Mouse (Mus musculus) stomach, embryonic 16.5 days (tissue): ENCODE measurements around the gene Piwil4. TPM values are rescaled to one million over a fixed set of nuclear protein-coding genes. Genes with fewer than 3 reads are reported as not detected.
"Not testable (repeated sequence)": the region's sequence is repeated elsewhere in the genome, so short reads cannot be mapped to it uniquely, and the experiment has no call there.

Source experiments
- ATAC-seq: fragments of 200-750 bp; cut with Nextera tagmentation; 2 replicates; pipeline ENCODE4 v1.8.0; 2017; ENCODE audit warnings: moderate number of reproducible peaks, moderate TSS enrichment; ENCODE audit not compliant: insufficient read depth, low FRiP score
- H3K27ac ChIP-seq: fragments of 300-500 bp; sonication (generic); 2 replicates; pipeline ENCODE4 v1.5.1; 2014; ENCODE audit warnings: low read length
- H3K27me3 ChIP-seq: fragments of 300-500 bp; sonication (generic); 2 replicates; pipeline ENCODE4 v1.6.1; 2014; ENCODE audit warnings: low read length, control low read depth, mixed read lengths; ENCODE audit not compliant: control insufficient read depth, insufficient read depth
- H3K36me3 ChIP-seq: fragments of 300-500 bp; sonication (generic); 2 replicates; pipeline ENCODE4 v1.6.1; 2014; ENCODE audit warnings: low read length; ENCODE audit not compliant: control insufficient read depth, insufficient read depth
- H3K4me1 ChIP-seq: fragments of 300-500 bp; sonication (generic); 2 replicates; pipeline ENCODE4 v1.6.1; 2014; ENCODE audit warnings: low read length, control low read depth, mixed read lengths; ENCODE audit not compliant: control insufficient read depth, insufficient read depth
- H3K4me2 ChIP-seq: fragments of 300-500 bp; sonication (generic); 2 replicates; pipeline ENCODE4 v1.6.1; 2014; ENCODE audit warnings: low read depth, low read length, mixed read lengths
- H3K4me3 ChIP-seq: fragments of 300-500 bp; sonication (generic); replicated peaks from 2 replicates; pipeline ENCODE4 v1.5.1; 2014; ENCODE audit warnings: mild to moderate bottlenecking, low read length
- H3K9ac ChIP-seq: fragments of 300-500 bp; sonication (generic); 2 replicates; pipeline ENCODE4 v1.6.1; 2014; ENCODE audit warnings: low read length
- H3K9me3 ChIP-seq: fragments of 300-500 bp; sonication (generic); replicated peaks from 2 replicates; pipeline ENCODE4 v1.6.1; 2016; ENCODE audit warnings: low read length, control low read depth; ENCODE audit not compliant: control insufficient read depth
- WGBS: fragments of 180-500 bp; shearing (Covaris S2); extraction: QIAGEN DNeasy Blood & Tissue Kit; methylation state at CpG from one replicate; pipeline ENCODE4 v1.1.7; 2014; 5-methylcytosine and 5-hydroxymethylcytosine counted together
- polyA plus RNA-seq: library from polyadenylated mRNA; unstranded; fragments of >200 nt; fragmentation: Nextera tagmentation; extraction: Ambion mirVana; gene quantifications from 2 replicates; pipeline ENCODE4 v1.2.1, GENCODE M21; 2015

The Piwil4 gene
- polyA plus RNA-seq, 1 experiment from 2014 or later = 0.15 TPM

DNA sequence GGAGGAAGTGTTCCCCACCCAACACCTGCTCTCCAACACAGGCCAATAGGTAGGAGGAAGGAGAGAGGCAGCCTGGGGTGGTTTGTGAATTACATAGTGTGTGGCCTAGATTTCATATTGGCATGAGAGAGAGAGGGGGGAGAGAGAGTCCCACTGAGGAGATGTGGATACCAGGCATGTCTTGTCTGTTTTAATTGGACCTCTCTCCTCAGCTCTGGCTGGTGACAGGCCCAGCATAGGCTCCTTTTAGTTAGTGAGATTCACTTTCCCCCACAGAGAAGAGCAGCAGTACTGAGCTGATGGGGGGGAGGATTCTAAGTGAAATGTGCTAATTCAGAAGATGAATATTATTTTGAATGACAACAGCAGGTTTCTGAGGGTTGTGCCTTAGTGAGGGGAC, 57.8 kb downstream of the Piwil4 start:
- Histone ChIP-seq H3K4me2 (no peak overlapping the region), H3K36me3 (no peaks in the 10 kb centered on the region), H3K27me3 (no peaks in the 10 kb centered on the region), H3K27ac (no peak overlapping the region), H3K9me3 (no peaks in the 10 kb centered on the region), H3K4me3 (no peak overlapping the region), H3K4me1 (no peaks in the 10 kb centered on the region), H3K9ac (no peak overlapping the region)
- no peak for ATAC-seq

DNA sequence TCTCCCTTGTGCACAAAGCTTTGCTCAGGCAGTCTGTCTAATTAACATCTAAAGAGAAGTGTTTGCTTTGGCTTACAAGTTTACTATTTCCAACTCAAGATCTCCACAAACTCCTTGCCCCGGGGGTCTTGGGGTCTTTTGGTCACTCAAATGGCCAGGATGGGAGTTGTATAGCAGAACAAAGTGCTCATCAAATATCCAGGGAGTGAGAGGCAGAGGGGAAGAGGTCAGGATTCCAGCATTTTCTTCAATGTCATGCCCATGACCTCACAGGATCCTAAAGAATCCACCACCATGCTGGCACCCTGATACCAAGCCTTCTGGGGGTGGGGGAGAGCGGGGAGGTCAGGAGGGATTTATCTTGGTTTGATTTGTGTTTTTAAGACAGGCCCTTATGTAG, 59.9 kb downstream of the Piwil4 start:
- no peak overlapping the region for H3K4me2 ChIP-seq
- H3K9me3 ChIP-seq = no peaks in the 10 kb centered on the region
- H3K27me3 ChIP-seq = no peaks in the 10 kb centered on the region
- no peaks in the 10 kb centered on the region for H3K36me3 ChIP-seq
- WGBS = 53% methylated on average over 2 of the region's 2 CpGs
- peaks cover 7% of the 10 kb centered on the region for H3K4me1 ChIP-seq
- ATAC-seq = no peak
- no peak overlapping the region for H3K9ac ChIP-seq
- no peak overlapping the region for H3K4me3 ChIP-seq
- no peak overlapping the region for H3K27ac ChIP-seq

DNA sequence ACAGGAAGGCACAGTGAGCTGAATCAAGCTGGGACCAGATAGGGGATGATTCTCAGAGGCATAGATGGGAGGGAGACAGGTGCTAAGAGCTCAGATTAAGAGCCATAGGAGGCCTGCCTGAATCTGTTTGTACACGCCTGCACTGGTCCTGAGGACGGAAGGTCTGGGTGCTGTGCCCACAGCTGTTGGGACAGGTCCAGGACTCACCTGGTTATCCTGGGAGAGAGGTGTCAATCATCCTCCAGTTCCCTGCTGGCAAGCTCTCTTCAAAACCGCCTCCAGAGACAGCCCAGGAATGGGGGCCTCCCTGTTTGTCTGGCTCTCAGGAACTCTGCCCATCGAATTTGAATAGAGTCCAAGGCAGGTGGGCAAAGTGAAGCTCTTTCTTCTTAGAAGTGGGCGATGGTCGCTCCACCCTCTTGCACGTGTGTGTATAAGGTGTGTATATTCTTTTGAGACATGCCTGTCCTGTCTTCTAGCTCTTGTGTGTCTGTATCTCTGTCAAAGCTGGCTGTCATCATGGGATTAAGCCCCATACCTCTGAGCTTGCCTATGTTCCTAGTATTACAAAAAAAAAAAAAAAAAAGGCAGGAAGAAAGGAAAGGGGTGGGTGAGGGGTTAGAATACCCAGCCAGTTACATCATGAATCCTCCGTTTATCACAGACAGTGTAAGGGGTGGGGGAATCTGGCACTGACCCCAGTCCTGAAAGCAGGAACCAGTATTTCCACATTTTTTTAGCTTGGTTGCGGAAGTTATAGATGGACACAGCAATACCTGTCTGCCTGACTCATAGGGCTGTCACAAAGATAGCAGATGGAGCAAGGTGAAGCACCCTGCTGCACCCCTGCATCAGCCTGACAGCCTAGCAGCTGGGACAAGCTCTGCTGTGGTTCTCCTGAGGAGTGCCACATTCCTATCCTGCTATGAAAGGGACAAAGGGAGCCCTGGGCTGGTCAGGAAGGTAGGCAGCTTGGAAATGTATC, 64.5 kb downstream of the Piwil4 start:
- H3K27me3 ChIP-seq = no peaks in the 10 kb centered on the region
- H3K9ac ChIP-seq = no peak overlapping the region
- no peaks in the 10 kb centered on the region for H3K9me3 ChIP-seq
- no peak overlapping the region for H3K4me3 ChIP-seq
- H3K27ac ChIP-seq = peak overlapping the region; percentile 67
- H3K4me1 ChIP-seq = peaks cover 8% of the 10 kb centered on the region
- H3K4me2 ChIP-seq = 0 out of 2 replicates have a peak overlapping the region, but pooled peaks have one; percentile 9
- 40% methylated on average over 9 of the region's 9 CpGs for WGBS
- ATAC-seq = peak; percentile 89
- no peaks in the 10 kb centered on the region for H3K36me3 ChIP-seq

DNA sequence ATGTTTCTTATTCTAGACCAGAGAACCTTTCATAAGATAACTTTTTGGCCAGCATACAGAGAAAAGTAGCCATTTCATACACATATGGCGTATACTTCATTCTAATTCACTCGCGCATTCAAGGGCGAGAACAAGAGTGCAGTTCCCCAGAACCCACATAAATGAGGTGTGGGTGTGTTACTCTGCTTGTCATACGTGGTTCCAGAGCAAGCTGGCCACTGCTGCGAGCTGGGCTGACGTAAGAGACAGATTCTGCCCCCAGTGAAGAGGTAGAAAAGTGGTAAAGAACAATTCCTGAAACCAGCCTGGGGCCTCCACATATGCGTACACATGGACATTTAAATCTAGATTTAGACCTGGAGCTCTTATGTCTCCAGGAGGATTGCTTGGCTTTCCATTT, 66.0 kb downstream of the Piwil4 start:
- no peak for ATAC-seq
- Histone ChIP-seq H3K4me1 (peaks cover 8% of the 10 kb centered on the region), H3K27me3 (no peaks in the 10 kb centered on the region), H3K4me2 (no peak overlapping the region), H3K36me3 (no peaks in the 10 kb centered on the region), H3K9ac (no peak overlapping the region), H3K9me3 (no peaks in the 10 kb centered on the region), H3K4me3 (no peak overlapping the region), H3K27ac (no peak overlapping the region; the same call in 1 of the 2 replicates)
- WGBS = 89% methylated on average over 8 of the region's 8 CpGs

DNA sequence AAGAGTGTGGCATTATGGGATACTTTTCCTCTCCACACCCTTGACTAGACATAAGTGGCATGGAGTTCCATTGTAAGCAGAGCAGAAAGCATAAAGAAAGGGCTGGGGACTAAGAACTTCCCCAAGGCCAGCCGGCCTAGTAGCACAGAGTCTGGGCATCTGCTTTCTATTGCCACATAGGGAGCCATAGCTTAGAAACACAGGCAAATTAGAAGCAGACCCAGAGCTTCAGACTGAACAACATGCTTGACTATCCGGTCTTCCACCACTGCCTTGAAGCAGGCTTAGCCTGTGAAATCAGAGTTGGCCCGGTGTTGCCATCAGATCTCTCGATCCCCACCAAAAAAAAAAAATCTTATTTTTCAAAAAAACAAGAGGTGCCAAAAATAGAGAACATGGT, 67.4 kb downstream of the Piwil4 start:
- WGBS = 89% methylated on average over 4 of the region's 4 CpGs
- Histone ChIP-seq H3K9ac (no peak overlapping the region), H3K36me3 (no peaks in the 10 kb centered on the region), H3K4me3 (no peak overlapping the region), H3K4me2 (no peak overlapping the region), H3K4me1 (peaks cover 8% of the 10 kb centered on the region), H3K27ac (no peak overlapping the region), H3K9me3 (no peaks in the 10 kb centered on the region), H3K27me3 (no peaks in the 10 kb centered on the region)
- ATAC-seq = no peak

DNA sequence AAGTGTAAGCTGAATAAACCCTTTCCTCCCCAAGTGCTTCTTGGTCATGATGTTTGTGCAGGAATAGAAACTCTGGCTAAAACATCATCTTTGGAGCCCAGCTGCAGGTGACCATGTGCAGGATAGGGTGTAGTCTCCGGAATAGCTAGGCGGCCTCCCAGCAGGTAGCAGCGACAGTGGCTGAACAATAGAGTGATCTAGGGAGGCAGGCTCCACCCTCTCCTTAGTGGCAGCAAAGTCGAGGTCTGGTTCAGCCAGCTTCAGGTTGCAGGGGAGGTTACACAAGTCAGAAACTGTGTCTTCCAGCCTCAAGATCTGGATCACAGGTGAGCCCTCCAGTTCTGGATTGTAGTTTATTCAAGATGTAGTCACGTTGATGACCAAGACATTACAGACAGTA, 68.6 kb downstream of the Piwil4 start:
- H3K27me3 ChIP-seq, H3K27ac ChIP-seq, H3K9me3 ChIP-seq, ATAC-seq, H3K4me3 ChIP-seq, H3K4me1 ChIP-seq, H3K4me2 ChIP-seq, H3K36me3 ChIP-seq, H3K9ac ChIP-seq: not testable (repeated sequence)
- WGBS = 47% methylated on average over 5 of the region's 5 CpGs

DNA sequence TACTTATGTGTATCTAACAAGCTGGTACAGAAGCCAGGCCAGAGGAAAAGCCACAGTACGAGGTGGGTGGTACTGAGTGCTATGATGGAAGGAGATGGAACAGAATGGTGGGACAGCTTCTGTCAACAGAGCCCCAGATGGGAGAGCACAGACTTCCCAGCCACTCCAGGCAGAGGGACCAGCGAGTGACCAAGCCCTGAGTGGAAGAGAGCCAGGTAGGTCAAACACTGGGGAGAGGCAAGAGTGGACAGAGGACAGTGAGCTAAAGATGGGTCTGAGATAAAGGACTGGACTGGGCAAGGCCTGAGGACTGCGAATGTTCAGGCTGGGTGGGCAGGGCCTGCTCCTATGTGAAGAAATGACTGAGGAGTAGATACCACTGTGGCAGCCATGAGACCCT, 72.2 kb downstream of the Piwil4 start:
- Histone ChIP-seq H3K9ac (no peak overlapping the region), H3K27ac (no peak overlapping the region), H3K4me2 (no peak overlapping the region), H3K4me3 (no peak overlapping the region), H3K27me3 (no peaks in the 10 kb centered on the region), H3K36me3 (no peaks in the 10 kb centered on the region), H3K9me3 (no peaks in the 10 kb centered on the region), H3K4me1 (no peaks in the 10 kb centered on the region)
- no peak for ATAC-seq
- 72% methylated on average over 3 of the region's 3 CpGs for WGBS

DNA sequence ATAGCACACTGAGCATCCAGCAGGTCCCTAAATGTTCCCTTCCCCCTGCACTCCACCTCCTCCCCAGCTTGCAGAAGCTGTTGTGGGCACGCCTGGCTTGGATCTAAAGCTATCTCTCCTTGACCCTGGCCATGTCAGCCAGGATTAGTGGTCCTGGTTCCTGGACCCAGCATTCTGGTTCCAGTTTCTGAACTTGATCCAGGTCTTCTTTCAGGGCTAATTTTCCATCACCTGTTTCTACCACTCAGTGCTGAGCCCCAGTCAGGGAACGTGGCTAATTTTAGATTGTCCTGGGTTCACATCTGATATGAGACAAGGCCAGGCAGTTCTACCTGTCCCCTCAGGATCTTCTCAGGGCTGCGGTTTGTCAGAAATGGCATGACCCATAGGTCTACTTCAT, 74.5 kb downstream of the Piwil4 start:
- no peaks in the 10 kb centered on the region for H3K36me3 ChIP-seq
- ATAC-seq = no peak
- no peak overlapping the region for H3K27ac ChIP-seq
- H3K9me3 ChIP-seq = no peaks in the 10 kb centered on the region
- WGBS = 86% methylated on average over 3 of the region's 3 CpGs
- H3K4me2 ChIP-seq = no peak overlapping the region
- H3K4me1 ChIP-seq = no peaks in the 10 kb centered on the region
- no peaks in the 10 kb centered on the region for H3K27me3 ChIP-seq
- no peak overlapping the region for H3K4me3 ChIP-seq
- no peak overlapping the region for H3K9ac ChIP-seq

DNA sequence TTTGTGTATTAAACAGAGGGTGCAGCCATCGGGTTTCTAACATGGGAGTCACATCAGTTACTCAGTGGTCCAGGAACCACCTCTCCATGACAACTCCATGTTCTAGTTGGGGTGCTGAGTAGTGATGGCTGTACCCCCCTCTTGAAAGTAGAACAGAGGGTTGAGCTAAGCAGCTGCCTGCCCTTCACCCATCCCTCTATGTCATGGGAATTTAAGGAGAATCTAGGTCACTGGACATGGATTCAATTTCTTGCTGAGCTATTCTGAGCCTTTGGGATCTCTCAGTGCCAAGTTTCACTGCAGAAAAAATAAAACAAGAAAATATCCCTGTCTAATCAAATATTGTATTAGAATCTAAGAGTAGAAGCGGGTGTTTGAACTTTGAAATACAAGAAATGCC, 76.9 kb downstream of the Piwil4 start:
- H3K4me1 ChIP-seq = no peaks in the 10 kb centered on the region
- no peak overlapping the region for H3K9ac ChIP-seq
- H3K4me2 ChIP-seq = no peak overlapping the region
- peak overlapping the region; percentile 96 for H3K27ac ChIP-seq
- 86% methylated on average over 2 of the region's 2 CpGs for WGBS
- no peak overlapping the region for H3K4me3 ChIP-seq
- no peaks in the 10 kb centered on the region for H3K27me3 ChIP-seq
- H3K36me3 ChIP-seq = no peaks in the 10 kb centered on the region
- no peaks in the 10 kb centered on the region for H3K9me3 ChIP-seq
- ATAC-seq = no peak
